Mouse (Mus musculus) small intestine, adult 2 months (tissue): ENCODE measurements around the gene Rbfox1. TPM values are rescaled to one million over a fixed set of nuclear protein-coding genes. Genes with fewer than 3 reads are reported as not detected.

Source experiments
- H3K27ac ChIP-seq: fragments of 200-500 bp; 2 replicates; pipeline ENCODE4 v1.5.1; 2012; ENCODE audit warnings: low read depth, low read length, control low read depth, inconsistent platforms; ENCODE audit not compliant: insufficient read depth
- H3K27me3 ChIP-seq: fragments of 200-500 bp; 2 replicates; pipeline ENCODE4 v1.6.1; 2012; ENCODE audit warnings: mild to moderate bottlenecking, moderate library complexity, low read length, inconsistent platforms; ENCODE audit not compliant: control insufficient read depth, insufficient read depth
- H3K36me3 ChIP-seq: fragments of 200-500 bp; 2 replicates; pipeline ENCODE4 v1.6.1; 2012; ENCODE audit warnings: mild to moderate bottlenecking, low read length, control low read depth, inconsistent platforms; ENCODE audit not compliant: control insufficient read depth, insufficient read depth
- H3K4me1 ChIP-seq: fragments of 200-500 bp; 2 replicates; pipeline ENCODE4 v1.6.1; 2012; ENCODE audit warnings: low read length, inconsistent platforms, mixed read lengths; ENCODE audit not compliant: control insufficient read depth, insufficient read depth, insufficient read length
- H3K4me3 ChIP-seq: fragments of 200-500 bp; 2 replicates; pipeline ENCODE4 v1.5.1; 2012; ENCODE audit warnings: low read depth, mild to moderate bottlenecking, control low read depth, inconsistent platforms, low read length, moderate library complexity
- CTCF ChIP-seq: fragments of 200-500 bp; IDR thresholded peaks from 2 replicates; pipeline ENCODE4 v1.5.1; 2012; ENCODE audit warnings: low read depth, mild to moderate bottlenecking, control low read depth, inconsistent platforms, low read length, moderate library complexity, mixed read lengths; ENCODE audit not compliant: insufficient replicate concordance, insufficient read length; ENCODE audit errors: extremely low read depth
- POLR2A ChIP-seq: fragments of 200-500 bp; IDR thresholded peaks from 2 replicates; pipeline ENCODE4 v1.6.1; 2012; ENCODE audit warnings: low read depth, mild to moderate bottlenecking, control low read depth, inconsistent platforms, low read length, moderate library complexity
- WGBS: fragments of 180-500 bp; shearing (Covaris S2); methylation state at CpG from one replicate; pipeline ENCODE4 v1.1.7; 2018; 5-methylcytosine and 5-hydroxymethylcytosine counted together
- polyA plus RNA-seq: library from polyadenylated mRNA; depleted of rRNA; stranded (reverse); fragments of >200 nt; gene quantifications from 2 replicates; pipeline ENCODE4 v1.2.3, GENCODE M21; 2012

Gene Rbfox1
- polyA plus RNA-seq, 1 experiment = 0.72 TPM

DNA sequence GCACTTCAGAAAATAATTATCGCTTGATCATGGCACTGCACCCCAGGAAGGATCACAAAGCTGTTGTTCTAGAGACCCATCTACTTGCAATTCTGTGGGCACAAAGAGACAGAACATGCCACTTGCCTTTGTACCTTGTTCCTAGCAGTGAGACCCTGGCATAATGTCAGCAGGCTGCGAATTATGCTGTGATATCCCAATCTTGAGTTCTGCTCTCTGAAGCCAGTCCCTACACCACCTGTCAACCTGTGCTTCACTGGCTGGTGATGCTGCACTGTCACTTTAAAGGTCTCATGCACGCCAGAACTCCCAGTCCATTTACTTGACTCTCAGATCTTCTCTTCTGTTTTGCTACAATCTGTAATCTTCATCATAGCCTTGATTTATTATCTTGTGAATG lies 1315.1 kb downstream of the Rbfox1 start:
- no peak overlapping the region for H3K4me3 ChIP-seq
- TF ChIP-seq POLR2A = no peak
- TF ChIP-seq CTCF = no peak
- 80% methylated on average over 3 of the region's 3 CpGs for WGBS
- no peak overlapping the region for H3K27ac ChIP-seq
- no peaks in the 10 kb centered on the region for H3K4me1 ChIP-seq
- no peaks in the 10 kb centered on the region for H3K36me3 ChIP-seq
- H3K27me3 ChIP-seq = no peaks in the 10 kb centered on the region

DNA sequence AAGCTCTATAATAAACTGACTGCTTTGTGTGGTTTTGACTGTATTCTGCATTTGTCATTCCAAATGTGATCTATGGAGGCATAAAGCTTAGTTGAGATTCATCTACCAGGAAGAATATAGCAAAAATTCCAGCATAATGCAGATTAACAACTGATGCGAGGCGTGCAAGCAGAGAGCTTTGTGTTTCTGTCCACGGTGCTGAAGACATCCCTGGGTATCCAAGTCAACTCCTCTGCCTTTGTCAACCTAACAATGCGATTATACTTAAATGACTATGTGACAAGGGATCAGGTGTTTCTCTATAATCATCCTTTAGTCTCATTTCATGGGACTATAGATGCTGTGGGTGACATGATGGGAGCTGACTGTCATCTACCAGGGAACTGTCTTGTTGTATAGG lies 1316.7 kb downstream of the Rbfox1 start:
- Histone ChIP-seq H3K27me3 (no peaks in the 10 kb centered on the region), H3K4me1 (no peaks in the 10 kb centered on the region), H3K36me3 (no peaks in the 10 kb centered on the region), H3K27ac (no peak overlapping the region), H3K4me3 (no peak overlapping the region)
- TF ChIP-seq POLR2A = no peak
- TF ChIP-seq CTCF = no peak
- WGBS = 52% methylated on average over 4 of the region's 4 CpGs

DNA sequence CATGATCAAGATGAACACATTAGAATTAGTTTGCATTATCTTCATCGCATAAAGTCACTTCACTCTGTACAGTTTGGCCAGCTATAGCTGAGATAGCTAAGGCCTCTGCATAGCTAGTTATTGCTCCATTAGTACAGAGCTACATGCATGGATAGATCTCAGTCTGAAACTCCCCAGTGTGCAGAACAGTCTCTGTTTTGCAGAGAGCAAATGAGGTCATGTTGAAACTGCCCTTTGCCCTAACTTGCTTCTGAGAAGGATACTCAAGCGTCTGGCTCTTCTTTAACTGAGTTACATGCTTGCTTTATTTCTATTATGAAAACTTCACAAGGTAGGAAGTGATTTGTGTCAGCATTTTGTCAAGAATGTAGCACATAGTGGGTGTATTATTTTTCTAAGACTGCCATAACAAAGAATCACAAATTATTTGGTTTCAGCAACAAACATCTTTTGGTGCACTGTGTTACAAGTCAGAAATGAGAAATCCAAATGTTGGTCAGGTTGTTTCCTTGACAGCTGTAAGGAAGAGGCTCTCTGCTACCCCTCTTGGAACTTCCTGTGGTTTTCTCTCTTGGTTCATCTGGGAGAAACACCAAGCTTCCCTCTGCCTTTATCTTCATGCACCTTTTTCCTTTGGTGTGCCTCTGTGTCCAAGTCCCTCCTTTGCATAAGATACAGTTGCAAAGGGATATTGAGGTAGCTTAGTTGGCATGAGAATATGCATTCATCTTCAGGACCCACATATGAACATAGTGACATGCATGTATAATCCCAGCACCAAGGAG lies 1321.2 kb downstream of the Rbfox1 start:
- TF ChIP-seq CTCF (no peak), POLR2A (no peak)
- no peaks in the 10 kb centered on the region for H3K27me3 ChIP-seq
- H3K27ac ChIP-seq = no peak overlapping the region
- H3K4me3 ChIP-seq = no peak overlapping the region
- WGBS = 77% methylated on average over 2 of the region's 2 CpGs
- no peaks in the 10 kb centered on the region for H3K4me1 ChIP-seq
- no peaks in the 10 kb centered on the region for H3K36me3 ChIP-seq

DNA sequence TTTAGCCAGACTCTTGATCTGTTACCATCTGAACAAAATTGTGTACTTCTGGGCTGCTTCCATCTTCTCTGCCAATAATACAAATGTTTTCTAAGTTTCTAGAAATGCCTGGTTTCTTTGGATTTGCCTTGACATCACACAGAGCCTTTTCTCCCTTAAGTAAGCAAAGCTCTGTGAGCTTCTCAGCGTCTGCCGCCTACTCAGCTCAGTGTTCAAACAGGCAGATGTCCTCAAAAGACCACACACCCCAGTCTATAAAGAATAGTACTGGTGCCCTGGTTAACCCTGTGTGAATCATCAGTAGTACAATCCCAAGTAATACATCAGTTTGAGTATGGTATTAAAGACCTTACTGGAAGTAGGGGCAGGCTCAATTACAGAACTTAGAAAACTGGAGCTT lies 1322.4 kb downstream of the Rbfox1 start:
- 49% methylated on average over 2 of the region's 2 CpGs for WGBS
- Histone ChIP-seq H3K27ac (no peak overlapping the region), H3K36me3 (no peaks in the 10 kb centered on the region), H3K4me1 (no peaks in the 10 kb centered on the region), H3K4me3 (no peak overlapping the region), H3K27me3 (no peaks in the 10 kb centered on the region)
- TF ChIP-seq POLR2A = no peak

DNA sequence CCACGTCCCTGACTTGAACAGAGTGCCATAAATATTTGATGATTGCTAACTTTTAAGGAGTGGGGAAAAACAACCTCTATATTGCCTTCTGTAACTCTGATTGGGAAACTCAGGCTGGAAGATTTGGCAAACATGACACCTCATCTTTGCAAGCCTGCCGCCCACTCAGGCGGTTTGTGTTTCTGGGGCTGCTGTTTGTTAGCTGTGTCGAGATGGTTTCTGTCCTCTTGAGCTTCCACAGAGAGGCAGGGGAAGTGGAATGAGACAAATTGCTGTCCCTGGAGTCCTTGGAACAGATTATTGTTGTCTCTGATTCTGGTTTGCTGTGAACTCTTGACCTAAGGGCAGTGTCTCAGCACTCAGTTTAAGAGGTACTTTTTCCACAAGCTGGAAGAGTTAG lies 1327.6 kb downstream of the Rbfox1 start:
- no peak for TF ChIP-seq POLR2A
- TF ChIP-seq CTCF = no peak
- Histone ChIP-seq H3K27me3 (no peaks in the 10 kb centered on the region), H3K27ac (no peak overlapping the region), H3K4me1 (no peaks in the 10 kb centered on the region), H3K4me3 (no peak overlapping the region), H3K36me3 (no peaks in the 10 kb centered on the region)
- WGBS = 65% methylated on average over 4 of the region's 4 CpGs

DNA sequence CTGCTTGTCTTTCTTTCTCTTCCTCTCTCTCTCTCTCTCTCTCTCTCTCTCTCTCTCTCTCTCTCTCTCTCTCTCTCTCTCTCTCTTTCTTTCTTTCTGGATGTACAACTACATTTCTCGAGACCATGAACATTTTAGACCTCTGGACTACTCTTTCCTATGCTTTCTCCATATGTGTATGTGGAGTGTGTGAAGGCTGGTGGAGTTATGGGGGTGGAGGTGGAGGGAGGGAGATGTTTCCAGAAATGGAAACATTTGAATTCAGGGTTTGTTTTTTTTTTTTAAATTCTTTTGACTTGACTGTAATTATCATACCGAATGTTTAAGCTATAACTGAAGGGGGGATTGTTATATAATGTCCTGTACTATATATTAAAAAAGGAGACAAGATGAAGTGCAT lies 1338.1 kb downstream of the Rbfox1 start:
- 72% methylated on average over 2 of the region's 2 CpGs for WGBS
- H3K27ac ChIP-seq = no peak overlapping the region
- H3K4me1 ChIP-seq = no peaks in the 10 kb centered on the region
- no peaks in the 10 kb centered on the region for H3K27me3 ChIP-seq
- no peak for TF ChIP-seq POLR2A
- TF ChIP-seq CTCF = no peak
- H3K4me3 ChIP-seq = no peak overlapping the region
- no peaks in the 10 kb centered on the region for H3K36me3 ChIP-seq

DNA sequence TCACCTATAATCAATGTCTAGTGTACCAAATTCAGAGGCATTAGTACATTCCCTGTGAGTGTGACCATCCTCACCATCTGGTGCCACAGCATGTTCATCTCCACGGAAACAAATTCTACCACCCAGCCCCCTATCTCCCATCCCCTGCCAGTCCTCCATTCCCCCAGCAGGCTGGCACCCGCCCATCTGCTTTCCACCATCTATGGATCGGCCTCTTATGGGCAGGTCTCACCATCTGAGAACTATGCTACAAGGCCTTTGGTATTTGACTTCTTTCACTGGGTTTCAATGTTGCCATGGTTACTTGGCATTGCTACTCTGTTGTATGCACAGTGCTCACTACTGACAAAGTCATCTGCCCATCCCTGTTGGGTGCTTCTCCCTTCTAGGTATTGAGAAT lies 1340.8 kb downstream of the Rbfox1 start:
- TF ChIP-seq CTCF (no peak), POLR2A (no peak)
- Histone ChIP-seq H3K4me3 (no peak overlapping the region), H3K4me1 (no peaks in the 10 kb centered on the region), H3K36me3 (no peaks in the 10 kb centered on the region), H3K27me3 (no peaks in the 10 kb centered on the region), H3K27ac (no peak overlapping the region)
- 84% methylated on average over 3 of the region's 3 CpGs for WGBS
